Mouse (Mus musculus) heart, embryonic 11.5 days (tissue): ENCODE measurements around the gene Nthl1. TPM values are rescaled to one million over a fixed set of nuclear protein-coding genes. Genes with fewer than 3 reads are reported as not detected.
"Not testable (repeated sequence)": the region's sequence is repeated elsewhere in the genome, so short reads cannot be mapped to it uniquely, and the experiment has no call there.

Source experiments
- ATAC-seq: fragments of 200-750 bp; cut with Nextera tagmentation; replicated peaks from 2 replicates; pipeline ENCODE4 v1.8.0; 2017; ENCODE audit warnings: moderate library complexity; ENCODE audit not compliant: insufficient number of reproducible peaks, low FRiP score, low TSS enrichment
- H3K27ac ChIP-seq: fragments of 300-500 bp; sonication (generic); 2 replicates; pipeline ENCODE4 v1.5.1; 2014; ENCODE audit warnings: mild to moderate bottlenecking, low read depth, low read length
- H3K27me3 ChIP-seq: fragments of 300-500 bp; sonication (generic); 2 replicates; pipeline ENCODE4 v1.6.1; 2014; ENCODE audit warnings: mild to moderate bottlenecking, low read length, mixed read lengths; ENCODE audit not compliant: control insufficient read depth, insufficient read depth
- H3K36me3 ChIP-seq: fragments of 300-500 bp; sonication (generic); 2 replicates; pipeline ENCODE4 v1.6.1; 2014; ENCODE audit warnings: mild to moderate bottlenecking, low read length, moderate library complexity, mixed read lengths; ENCODE audit not compliant: control insufficient read depth, insufficient read depth
- H3K4me1 ChIP-seq: fragments of 300-500 bp; sonication (generic); 2 replicates; pipeline ENCODE4 v1.6.1; 2014; ENCODE audit warnings: low read length; ENCODE audit not compliant: control insufficient read depth, insufficient read depth
- H3K4me2 ChIP-seq: fragments of 300-500 bp; sonication (generic); 2 replicates; pipeline ENCODE4 v1.6.1; 2014; ENCODE audit warnings: mild to moderate bottlenecking, moderate library complexity
- H3K4me3 ChIP-seq: fragments of 300-500 bp; sonication (generic); 2 replicates; pipeline ENCODE4 v1.5.1; 2014; ENCODE audit warnings: low read depth, low read length
- H3K9ac ChIP-seq: fragments of 300-500 bp; sonication (generic); 2 replicates; pipeline ENCODE4 v1.6.1; 2014; ENCODE audit warnings: mild to moderate bottlenecking, low read depth, low read length, moderate library complexity
- H3K9me3 ChIP-seq: fragments of 300-500 bp; sonication (generic); replicated peaks from 2 replicates; pipeline ENCODE4 v1.6.1; 2016; ENCODE audit warnings: low read length; ENCODE audit not compliant: control insufficient read depth
- WGBS: fragments of 180-500 bp; shearing (Covaris S2); extraction: QIAGEN DNeasy Blood & Tissue Kit; methylation state at CpG from one replicate; pipeline ENCODE4 v1.1.7; 2014; ENCODE audit not compliant: insufficient replicate concordance; 5-methylcytosine and 5-hydroxymethylcytosine counted together
- polyA plus RNA-seq: library from polyadenylated mRNA; unstranded; fragments of >200 nt; fragmentation: Nextera tagmentation; extraction: Ambion mirVana; gene quantifications from 2 replicates; pipeline ENCODE4 v1.2.1, GENCODE M21; 2014

The Nthl1 gene
- polyA plus RNA-seq, 1 experiment from 2014 or later: 9.8 TPM

DNA sequence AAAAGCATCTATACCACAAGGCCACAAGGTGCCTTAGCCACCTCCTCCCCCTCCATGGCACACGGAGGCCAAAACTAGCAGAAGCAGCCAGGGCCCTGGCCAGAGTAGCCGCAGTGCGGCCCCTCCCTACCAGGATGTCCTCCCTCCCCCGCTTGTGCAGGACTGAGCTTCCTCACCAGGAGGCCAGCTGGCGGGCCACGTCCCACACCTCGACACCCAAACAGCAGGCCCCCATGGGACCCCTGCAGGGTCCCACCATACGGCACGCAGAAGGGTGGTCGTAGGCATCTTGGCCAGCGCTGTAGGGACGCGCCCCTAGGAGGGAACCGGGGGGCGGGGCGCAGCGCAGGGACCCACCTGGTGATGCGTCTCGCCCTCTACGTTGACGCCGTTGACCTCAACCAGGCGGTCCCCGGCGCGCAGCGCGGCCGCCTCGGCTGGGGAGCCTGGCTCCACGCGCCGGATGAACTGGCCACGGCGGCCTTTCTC lies 17.1 kb downstream of the Nthl1 start:
- under 1% methylated on average over 35 of the region's 35 CpGs for WGBS
- ATAC-seq: peak; percentile 27
- Histone ChIP-seq H3K27me3 (peaks cover 32% of the 10 kb centered on the region), H3K4me2 (peak overlapping the region; percentile 98), H3K4me1 (peaks cover 33% of the 10 kb centered on the region), H3K9ac (peak overlapping the region; percentile 80), H3K36me3 (no peaks in the 10 kb centered on the region), H3K4me3 (peak overlapping the region; percentile 76), H3K27ac (peak overlapping the region; percentile 29; the same call in 1 of the 2 replicates), H3K9me3 (no peaks in the 10 kb centered on the region)

- Histone ChIP-seq H3K27ac (peak within 1 kb of the TSS; percentile 29; the same call in 1 of the 2 replicates), H3K9ac (peak within 1 kb of the TSS; percentile 80), H3K4me3 (peak within 1 kb of the TSS; percentile 76), H3K4me2 (peak within 1 kb of the TSS; percentile 98), H3K4me1 (peaks cover 28% of the 10 kb centered on the region), H3K9me3 (no peaks in the 10 kb centered on the region), H3K36me3 (no peaks in the 10 kb centered on the region), H3K27me3 (peaks cover 32% of the 10 kb centered on the region)
- 2% methylated on average over 34 of the region's 41 CpGs for WGBS
- ATAC-seq: peak; percentile 78
These were observed 17.7 kb downstream of the Nthl1 start, which contains the start of gene Slc9a3r2 for GRCm38 (mm10) chr17:24650070-24650616. TSS of gene Slc9a3r2 (minus strand) at chr17:24650327.

DNA sequence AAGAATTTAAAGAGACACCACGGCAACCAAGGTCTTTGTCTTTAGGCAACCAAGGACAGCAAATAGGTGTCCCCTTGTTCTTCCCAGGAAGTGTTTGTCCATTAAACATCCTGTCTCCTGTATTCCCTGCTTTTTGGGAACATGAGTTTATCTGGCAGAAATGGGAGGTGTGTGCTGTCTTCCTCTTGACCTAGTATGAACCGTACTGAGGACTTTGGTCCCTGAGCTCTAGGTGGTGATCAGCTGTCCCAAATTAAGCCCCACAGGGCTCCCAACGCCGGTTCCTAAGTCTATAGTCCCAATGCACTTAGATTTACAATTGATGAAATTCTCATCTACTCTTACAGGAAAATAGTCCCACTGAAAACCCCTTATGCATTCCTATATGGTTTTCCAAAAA lies 18.3 kb downstream of the Nthl1 start:
- WGBS: 74% methylated on average over 4 of the region's 4 CpGs
- Histone ChIP-seq H3K27ac (no peak overlapping the region), H3K9me3 (no peaks in the 10 kb centered on the region), H3K27me3 (peaks cover 32% of the 10 kb centered on the region), H3K4me1 (peaks cover 22% of the 10 kb centered on the region), H3K9ac (no peak overlapping the region), H3K36me3 (no peaks in the 10 kb centered on the region), H3K4me2 (peak overlapping the region; percentile 98; the same call in 1 of the 2 replicates), H3K4me3 (no peak overlapping the region)
- no peak for ATAC-seq

- no peak overlapping the region for H3K9ac ChIP-seq
- H3K4me1 ChIP-seq: peaks cover 18% of the 10 kb centered on the region
- ATAC-seq: no peak
- H3K27me3 ChIP-seq: peaks cover 40% of the 10 kb centered on the region
- no peaks in the 10 kb centered on the region for H3K36me3 ChIP-seq
- H3K9me3 ChIP-seq: no peaks in the 10 kb centered on the region
- H3K4me2 ChIP-seq: no peak overlapping the region
- 55% methylated on average over 3 of the region's 3 CpGs for WGBS
- no peak overlapping the region for H3K27ac ChIP-seq
- H3K4me3 ChIP-seq: no peak overlapping the region
These were observed 19.4 kb downstream of the Nthl1 start for GRCm38 (mm10) chr17:24651835-24652234.

DNA sequence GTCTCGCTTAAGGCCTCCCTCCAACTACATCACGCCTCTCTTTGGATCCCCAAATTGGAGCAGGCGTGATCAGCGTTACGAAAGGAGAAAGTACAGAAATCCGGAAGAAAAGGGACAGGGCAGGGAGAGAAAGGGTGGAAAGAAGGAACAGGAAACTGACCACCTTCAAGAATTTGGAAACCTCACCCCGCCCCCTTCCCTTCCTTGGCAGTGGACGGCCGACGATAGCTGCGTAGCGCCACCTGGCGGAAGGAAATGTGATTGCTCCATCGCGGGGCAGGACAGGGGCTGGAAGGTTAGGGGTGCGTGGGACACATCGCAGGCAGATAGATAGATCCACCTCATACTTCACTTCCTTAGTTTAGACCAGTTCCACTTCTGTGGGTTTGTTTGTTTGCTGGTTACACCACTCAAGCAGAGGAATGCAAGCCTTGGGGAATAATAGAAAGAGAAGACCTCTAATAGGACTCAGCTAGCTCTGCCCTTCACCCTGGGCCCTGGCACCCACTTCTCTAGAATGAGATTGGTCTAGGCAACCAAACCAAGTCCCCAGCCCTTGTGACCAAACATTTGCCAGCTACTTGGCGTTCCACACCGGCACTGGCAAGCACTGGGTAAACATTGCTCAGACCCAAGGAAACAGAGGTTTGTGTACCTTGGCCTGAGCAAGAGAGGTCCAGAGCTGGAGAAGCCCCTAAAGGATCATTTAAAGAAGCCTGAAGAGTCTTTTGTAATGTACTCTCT lies 21.7 kb downstream of the Nthl1 start:
- no peaks in the 10 kb centered on the region for H3K9me3 ChIP-seq
- peak overlapping the region; percentile 68 for H3K4me2 ChIP-seq
- H3K36me3 ChIP-seq: no peaks in the 10 kb centered on the region
- H3K27me3 ChIP-seq: peaks cover 46% of the 10 kb centered on the region
- ATAC-seq: no peak
- H3K4me1 ChIP-seq: peaks cover 17% of the 10 kb centered on the region
- peak overlapping the region; percentile 43; the same call in 1 of the 2 replicates for H3K9ac ChIP-seq
- H3K27ac ChIP-seq: no peak overlapping the region
- H3K4me3 ChIP-seq: peak overlapping the region; percentile 32
- 3% methylated on average over 19 of the region's 19 CpGs for WGBS

DNA sequence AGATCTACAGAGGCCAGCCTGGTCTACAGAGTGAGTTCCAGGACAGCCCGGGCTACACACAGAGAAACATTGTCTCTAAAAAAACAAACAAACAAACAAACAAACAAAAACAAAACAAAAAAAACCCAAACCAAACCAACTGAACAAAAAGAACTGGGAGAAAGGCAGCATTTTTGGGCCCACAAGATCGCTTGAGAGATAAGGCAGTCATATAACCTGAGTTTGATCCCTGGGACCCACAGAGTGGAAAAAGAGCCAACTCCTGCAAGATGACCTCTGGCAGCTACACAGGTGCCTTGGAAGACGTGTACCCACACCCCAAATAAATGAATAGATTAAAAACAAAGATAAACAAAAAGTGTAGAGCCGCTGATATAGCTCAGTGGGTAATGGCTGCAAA lies 22.5 kb downstream of the Nthl1 start:
- H3K27ac ChIP-seq: no peak overlapping the region
- no peak for ATAC-seq
- no peak overlapping the region for H3K4me3 ChIP-seq
- H3K9ac ChIP-seq: no peak overlapping the region
- no peaks in the 10 kb centered on the region for H3K36me3 ChIP-seq
- peaks cover 12% of the 10 kb centered on the region for H3K4me1 ChIP-seq
- H3K9me3 ChIP-seq: no peaks in the 10 kb centered on the region
- 72% methylated on average over 4 of the region's 4 CpGs for WGBS
- peaks cover 54% of the 10 kb centered on the region for H3K27me3 ChIP-seq
- H3K4me2 ChIP-seq: no peak overlapping the region

- H3K9me3 ChIP-seq: no peaks in the 10 kb centered on the region
- WGBS: 2% methylated on average over 47 of the region's 47 CpGs
- no peak for ATAC-seq
- H3K4me2 ChIP-seq: peak within 1 kb of the TSS; percentile 88
- no peak within 1 kb of the TSS for H3K27ac ChIP-seq
- H3K36me3 ChIP-seq: no peaks in the 10 kb centered on the region
- H3K9ac ChIP-seq: peak within 1 kb of the TSS; percentile 60
- peaks cover 43% of the 10 kb centered on the region for H3K27me3 ChIP-seq
- H3K4me1 ChIP-seq: peaks cover 9% of the 10 kb centered on the region
- H3K4me3 ChIP-seq: peak within 1 kb of the TSS; percentile 50
These were observed 25.7 kb downstream of the Nthl1 start, which contains the start of gene Npw for GRCm38 (mm10) chr17:24658017-24658758. TSS of gene Npw (minus strand) at chr17:24658457.

- 62% methylated on average over 7 of the region's 7 CpGs for WGBS
- H3K27me3 ChIP-seq, H3K36me3 ChIP-seq, H3K9me3 ChIP-seq, ATAC-seq, H3K9ac ChIP-seq, H3K4me2 ChIP-seq, H3K4me3 ChIP-seq, H3K27ac ChIP-seq: not testable (repeated sequence)
- peaks cover 19% of the 10 kb centered on the region for H3K4me1 ChIP-seq
These were observed 34.5 kb downstream of the Nthl1 start for GRCm38 (mm10) chr17:24667011-24667410.
